Mouse (Mus musculus) right cerebral cortex, postnatal 4 days (tissue): ENCODE data around the gene Ifnb1.
"Not testable (repeated sequence)": the region's sequence is repeated elsewhere in the genome, so short reads cannot be mapped to it uniquely, and the experiment has no call there.

Experiments used
- DNase-seq: peaks from one replicate; pipeline ENCODE4 v3.0.0-alpha.2; 2022

Gene Ifnb1

DNA sequence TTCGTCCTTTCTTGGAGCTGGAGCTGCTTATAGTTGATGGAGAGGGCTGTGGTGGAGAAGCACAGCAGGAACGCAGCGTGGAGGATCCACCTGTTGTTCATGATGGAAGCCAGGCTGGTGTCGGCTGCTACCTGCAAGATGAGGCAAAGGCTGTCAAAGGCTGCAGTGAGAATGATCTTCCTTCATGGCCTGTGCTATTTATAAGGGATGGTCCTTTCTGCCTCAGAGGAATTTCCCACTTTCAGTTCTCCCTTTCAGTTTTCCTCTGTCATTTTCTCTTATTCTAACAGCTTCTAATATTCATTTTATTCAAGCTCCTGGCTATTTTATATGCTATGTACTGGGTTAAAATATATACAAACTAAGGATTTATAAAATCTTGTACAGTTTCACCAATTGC lies at the start of gene Ifnb1:
Ifnb1 (minus strand) TSS at position 101 of the 400 bp plus-strand sequence.
- no peak for DNase-seq

DNA sequence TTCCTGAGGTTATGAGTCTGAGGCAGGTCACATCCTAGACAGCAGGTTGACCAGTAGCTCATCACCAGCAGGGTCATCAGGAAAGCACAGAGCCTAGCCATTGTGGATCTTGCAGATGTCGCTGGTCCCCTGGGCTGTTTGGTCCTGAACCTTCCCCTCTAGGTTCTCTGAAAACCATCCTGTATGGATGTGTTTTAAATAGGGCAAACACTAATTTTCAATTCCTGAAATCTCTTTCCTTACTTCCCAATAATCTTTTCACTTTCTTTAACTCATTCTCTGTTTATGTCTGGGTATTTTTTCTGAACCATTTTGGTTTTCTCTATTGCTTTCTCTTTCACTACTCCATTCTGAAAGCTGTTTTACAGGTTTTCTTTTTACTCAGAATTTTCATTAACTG lies 49.1 kb upstream of the Ifnb1 start, which contains the start of gene Ifna14:
Ifna14 (minus strand) TSS at position 101 of the 400 bp plus-strand sequence.
- DNase-seq: no peak

DNA sequence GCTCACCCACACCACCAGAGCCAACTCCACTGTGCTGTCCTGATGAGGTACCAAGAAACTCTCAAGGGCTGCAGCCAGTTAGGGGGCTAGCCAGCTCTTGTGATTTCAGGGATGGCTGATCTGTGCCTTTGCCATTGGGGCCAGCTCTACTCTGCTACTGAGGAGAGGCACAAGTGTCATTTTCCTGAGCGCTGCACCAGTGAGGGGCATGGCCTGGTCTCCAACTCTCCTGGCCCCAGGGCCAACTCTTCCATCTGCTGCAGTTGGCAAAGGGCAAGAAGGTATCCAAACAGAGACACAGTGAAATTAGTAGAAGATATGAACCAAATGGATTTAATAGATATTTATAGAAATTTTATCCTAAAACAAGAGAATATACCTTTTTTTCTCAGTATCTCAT lies 39.2 kb upstream of the Ifnb1 start:
- DNase-seq: no peak

DNA sequence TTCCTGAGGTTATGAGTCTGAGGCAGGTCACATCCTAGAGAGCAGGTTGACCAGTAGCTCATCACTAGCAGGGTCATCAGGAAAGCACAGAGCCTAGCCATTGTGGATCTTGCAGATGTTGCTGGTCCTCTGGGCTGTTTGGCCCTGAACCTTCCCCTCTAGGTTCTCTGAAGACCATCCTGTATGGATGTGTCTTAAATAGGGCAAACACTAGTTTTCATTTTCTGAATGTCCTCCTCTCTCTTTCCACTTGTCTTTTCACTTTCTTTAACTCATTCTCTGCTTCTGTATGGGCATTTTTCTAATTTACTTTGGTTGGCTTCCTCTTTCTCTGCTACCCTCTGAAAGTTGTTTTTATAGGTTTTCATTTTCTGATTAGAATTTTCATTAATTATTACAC lies 35.6 kb upstream of the Ifnb1 start, which contains the start of gene Ifna15:
Ifna15 (minus strand) TSS at position 101 of the 400 bp plus-strand sequence.
- not testable (repeated sequence) for DNase-seq

DNA sequence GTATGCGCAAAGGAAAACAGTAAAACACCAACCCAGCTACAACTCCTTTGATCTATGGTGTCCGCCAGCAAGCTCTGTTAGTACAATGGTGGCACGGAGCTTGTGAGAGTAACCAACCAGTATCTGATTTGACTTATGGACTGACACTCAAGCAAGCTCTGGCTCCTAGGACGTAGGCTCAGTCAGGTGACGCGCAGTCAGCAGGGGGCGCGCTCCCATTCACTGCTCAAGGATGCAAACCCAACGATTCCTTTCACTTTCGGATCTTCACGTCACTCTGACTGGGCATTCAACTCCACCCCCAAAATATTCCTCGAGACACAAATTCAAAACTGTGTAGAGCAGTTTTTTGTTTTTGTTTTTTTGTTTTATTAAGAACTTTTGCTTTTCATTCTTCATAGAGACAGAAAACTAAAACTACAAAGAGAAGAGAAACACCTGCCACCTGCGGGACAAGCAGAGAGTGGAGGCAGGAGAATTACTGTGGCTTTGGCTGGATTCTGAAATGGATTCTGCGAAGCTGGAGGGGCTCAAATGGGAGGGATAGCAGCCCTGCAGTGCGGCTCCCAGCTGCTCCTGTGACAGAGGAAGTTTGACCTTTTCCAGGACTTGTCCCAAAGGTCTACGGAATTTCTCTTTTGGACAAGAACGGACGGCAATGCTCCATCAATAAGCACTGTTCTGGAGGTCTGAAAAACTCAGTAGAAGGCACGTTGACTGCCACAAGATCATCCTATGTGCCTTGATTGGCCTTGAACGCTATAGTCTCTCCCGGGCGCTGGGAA lies 27.8 kb upstream of the Ifnb1 start:
- peak; percentile 59 for DNase-seq

DNA sequence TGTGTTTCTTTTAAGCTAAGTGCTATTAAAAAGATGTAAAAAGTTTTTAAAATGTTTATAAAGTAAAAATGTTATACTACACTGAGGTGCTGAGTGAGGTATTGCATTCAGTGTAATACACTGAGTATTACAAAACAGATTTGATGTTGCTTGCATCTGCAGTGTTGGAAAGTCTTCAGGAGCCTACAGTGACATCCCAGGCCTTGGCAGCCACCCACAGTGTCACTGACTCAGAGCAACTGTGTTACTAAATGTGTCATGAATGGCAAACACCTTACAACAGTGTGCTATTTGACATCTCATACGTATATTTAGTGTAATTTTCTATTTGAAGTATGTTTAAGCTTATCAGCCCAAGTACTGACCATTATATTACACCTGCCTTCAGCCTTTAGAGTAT lies 25.4 kb upstream of the Ifnb1 start:
- no peak for DNase-seq

DNA sequence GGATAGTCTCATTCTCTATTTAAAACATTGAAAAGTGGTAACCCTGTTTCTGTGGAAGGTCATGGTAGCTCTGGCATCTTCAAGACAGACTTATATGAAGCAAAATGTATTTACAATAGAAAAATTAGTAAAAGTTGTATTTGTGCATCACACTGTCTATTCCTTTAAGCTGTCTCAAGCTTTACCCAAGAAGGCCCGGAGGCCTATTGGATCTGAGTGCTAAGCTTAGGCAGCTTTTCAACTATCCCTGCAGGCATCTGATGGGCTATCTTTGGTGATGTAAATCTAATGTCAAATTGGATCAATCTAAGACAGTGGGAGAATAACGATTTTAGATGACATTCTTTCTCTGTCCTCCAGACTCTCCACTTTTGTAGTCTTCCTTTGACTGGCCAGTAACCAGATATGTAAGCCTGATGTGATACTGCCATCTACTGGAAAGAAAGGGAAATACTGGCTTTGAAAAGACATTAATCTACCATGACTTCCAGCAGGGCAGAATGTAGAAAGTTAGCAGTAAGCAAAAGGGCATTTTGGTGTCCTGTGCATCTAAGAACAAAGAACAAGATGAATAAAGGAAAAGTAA lies 21.2 kb upstream of the Ifnb1 start:
- no peak for DNase-seq

DNA sequence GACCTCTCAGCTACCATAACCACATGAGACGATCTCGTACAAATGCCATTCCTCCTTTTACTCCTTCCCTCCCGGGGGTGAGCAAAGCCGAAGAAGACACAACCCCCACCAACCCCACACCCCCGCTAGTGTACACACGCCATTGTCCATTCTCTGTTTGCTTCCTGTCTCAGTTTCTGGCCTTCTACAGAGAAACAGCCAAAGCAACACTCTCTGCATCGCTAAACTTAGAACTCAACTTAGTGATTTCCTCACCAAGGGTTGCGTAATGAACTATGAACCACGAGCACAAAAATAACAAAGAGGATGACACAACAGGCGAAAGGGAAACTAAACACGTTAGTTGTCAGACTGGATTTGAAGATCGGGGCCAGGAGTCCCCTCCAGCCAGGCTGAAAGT lies 14.8 kb upstream of the Ifnb1 start:
- DNase-seq: no peak

DNA sequence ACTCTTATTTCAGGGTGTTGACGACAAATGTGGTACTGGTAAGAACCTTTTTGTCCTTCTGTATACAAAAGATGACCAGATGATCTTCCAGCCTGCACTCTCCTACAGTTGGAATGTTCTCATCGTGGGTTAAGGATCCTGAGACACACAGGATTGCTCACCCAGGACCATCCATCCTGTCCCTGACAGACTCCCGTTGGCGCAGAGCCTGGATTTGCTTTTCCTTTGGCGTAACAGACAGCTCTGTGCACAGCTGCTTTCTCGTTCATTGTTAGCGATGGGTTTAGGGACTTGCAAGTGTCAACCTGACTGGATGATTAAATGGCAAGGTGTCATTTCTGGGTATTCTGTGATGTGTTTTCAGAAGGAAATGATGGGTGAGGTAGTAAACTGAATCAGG lies 14.1 kb upstream of the Ifnb1 start:
- no peak for DNase-seq

DNA sequence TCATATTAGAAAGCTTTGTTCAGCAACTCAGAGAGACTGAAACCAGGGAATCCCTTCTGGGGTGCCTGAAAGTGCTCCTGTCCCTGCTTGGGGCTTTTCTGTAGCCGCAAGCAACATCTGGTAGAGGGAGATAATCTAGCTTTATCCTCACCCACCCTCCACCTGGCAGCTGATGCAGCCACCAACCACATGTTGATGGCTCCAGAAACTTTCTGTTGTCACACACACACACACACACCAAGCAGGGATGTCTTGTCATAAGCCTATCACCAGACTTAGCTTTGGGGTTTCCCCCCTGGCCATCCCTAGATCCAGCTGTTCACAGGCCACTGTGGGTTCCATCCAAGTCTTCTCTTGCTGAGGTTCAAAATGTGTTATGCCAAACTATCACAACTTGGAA lies 13.2 kb upstream of the Ifnb1 start:
- DNase-seq: no peak

DNA sequence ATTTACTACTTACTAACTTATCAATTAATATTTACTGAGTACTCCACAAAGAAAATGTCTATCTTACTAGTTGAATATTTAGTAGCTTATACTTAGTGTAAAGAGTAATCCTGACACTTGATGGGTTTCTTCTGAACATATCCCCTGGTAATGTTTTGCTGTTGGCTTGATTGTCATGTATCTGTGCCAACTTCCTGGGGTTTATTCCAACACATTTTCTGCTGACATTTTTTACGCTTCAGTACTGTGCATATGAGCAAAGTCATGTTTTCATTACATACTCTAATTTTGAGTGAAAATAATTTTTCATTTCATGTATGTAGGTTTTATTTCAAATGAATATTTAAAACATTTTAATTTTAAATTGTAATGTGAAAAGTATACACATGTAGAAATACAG lies 12.3 kb upstream of the Ifnb1 start:
- DNase-seq: no peak

DNA sequence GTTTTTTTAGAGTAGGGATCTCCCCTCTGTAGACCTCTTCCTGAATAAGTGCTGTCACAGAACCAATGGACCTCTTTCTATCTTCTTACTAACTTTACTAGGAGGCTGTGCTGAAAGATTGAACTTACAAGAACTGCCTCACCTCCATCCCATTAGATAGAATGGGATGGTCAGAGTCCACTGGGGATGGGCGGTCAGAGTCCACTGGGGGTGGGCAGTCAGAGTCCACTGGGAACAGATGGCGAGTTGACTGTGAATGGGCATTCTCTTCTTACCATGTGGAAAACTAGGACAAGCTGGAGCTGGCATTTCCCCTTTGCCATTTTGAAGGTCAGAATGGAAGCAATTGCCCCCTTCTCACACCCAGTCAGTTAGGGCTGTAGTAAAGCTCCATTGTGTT lies 10.9 kb upstream of the Ifnb1 start:
- DNase-seq: no peak

DNA sequence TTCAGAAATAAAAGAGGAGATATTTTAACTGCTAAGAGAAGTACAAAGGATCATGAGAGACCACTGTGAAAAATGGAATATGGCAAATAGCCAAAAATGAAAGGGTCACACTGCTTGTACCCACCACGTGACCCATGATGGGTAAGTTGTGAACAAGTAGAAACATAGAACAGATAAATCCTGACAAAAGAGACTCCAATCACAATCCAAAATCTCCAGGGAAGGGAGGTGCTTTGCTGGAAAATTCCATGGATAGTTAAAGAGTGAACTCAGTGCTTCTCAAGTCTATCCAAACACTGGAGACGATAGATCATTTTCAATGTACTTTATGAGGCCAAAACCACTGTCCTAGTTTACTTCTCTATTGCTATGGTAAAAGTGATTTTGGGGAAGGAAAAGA lies 8.3 kb upstream of the Ifnb1 start:
- no peak for DNase-seq

DNA sequence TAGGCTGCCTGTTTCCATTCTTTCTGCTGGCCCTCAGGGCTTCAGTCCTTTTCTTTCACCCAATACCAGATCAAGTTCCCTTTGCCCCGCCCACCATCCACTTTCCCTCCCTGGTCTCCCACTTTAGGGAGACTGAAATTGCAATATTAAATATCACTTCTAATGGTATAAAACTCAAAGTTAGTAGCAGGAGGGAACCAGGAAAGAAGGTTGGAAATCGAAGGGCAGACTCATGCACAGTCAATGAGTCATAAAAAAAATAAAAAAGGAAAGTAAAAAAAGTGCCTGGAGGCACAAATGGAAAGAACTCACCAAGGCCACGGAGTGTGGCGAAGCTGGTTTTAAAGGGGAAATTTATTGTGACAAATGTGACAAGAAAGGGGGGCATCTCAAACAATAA lies 7.7 kb upstream of the Ifnb1 start:
- no peak for DNase-seq

DNA sequence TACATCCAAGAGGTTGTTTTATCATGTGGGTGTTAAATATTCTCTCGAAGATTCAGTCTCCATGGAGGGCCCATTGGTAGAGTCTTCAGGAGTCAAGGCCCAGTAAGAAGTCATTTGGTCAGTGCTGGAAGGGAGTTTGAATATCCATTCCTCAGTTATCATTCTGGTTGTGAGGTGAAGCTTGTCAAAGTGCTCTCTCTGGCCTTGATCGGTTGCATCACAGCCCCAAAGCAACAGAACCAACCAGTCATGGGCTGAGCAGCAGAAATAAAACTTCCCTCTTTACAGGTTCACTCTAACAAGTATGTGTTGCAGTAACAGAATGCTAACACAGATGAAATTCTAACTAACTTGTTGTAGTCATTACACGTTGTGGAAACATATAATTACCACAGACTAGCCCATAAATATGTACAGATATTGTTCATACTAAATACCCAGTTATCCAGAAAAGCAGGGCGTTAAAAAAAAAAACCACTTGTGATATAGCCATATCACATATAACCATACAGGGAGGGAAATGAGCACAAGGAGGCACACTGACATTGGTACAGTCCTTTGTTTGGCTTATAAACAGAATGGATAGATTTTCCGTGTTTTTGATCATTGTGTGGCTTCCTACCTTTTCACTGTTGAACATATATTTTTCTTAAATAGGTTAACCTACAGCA lies 3.9 kb upstream of the Ifnb1 start:
- DNase-seq: no peak

DNA sequence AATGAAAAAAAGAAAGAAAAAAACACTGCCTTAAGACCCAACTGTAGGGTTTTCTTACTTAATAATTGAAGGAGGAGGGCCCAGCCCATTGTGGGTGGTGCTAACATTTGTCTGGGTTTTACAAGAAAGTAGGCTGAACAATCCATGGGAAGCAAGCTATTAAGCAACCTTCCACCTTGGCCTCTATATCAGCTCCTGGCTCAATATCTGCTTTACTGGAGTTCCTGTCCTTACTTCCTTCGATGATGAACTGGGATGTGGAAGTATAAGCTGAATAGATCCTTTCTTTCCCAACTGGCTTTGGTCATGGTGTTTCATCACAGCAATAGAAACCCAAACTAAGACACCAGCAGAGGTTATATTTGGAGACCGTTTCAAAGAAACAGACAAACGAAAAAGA lies 2.8 kb upstream of the Ifnb1 start:
- no peak for DNase-seq

DNA sequence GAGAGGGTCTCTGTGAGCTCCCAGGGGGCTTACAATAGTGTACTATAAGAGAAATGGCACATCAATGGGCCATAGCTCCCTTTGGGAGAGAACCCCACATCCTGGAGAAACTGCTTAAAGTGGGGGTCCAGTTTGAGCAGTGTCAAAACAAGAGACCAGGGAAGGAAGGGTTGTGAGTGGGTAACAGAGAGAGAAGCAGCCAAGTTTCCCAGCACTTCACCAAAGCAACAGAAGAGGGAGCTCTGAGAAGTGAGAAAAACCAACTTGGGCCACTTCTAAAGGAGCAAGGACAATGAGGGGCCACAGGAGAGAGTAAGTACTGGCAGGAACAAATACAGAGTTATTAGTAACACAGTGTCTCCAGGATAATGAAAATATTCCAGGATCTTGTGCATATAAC lies 667 bp upstream of the Ifnb1 start:
- DNase-seq: no peak

DNA sequence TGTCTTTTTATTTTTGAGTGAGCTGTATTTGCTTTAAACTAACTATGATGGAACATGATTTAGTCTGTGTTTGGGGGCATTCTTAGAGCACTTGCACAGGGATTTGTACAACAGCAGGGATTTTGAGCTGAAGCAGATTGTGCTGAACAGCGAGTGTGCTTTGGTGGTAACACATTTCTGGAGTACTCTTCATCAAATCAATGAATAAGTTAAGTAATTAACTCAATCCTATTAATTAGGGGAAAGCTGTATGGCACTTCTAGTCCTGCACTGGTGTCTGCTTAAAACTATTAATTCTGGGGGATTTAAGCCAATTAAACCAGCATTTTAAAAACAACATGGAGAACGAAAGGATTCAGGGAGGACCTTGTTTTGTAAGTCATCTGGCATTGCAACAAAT lies 4.6 kb downstream of the Ifnb1 start:
- DNase-seq: no peak

DNA sequence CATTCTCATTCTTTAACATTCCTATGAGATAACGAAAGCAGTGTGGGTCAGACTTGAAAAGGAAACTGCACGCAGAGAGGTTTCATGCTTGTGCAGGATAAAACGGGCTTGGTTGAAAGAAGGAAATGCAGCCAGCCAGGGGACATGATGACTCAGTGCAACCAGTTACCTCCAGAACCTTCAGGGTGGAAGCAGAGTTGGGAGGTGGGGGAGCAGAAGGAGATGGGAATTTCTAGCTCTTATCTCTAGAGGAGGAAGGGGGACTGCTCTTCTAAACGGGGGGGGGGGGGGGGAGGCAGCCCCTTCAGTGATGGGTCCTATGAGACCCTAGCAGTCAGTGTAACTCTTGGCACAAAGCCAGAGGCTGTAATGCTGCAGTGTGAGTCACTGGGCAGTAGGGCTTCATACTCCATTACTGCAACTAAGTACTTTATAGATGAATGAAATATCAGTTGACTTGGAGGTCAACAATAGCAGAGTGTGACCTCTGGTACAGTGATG lies 6.8 kb downstream of the Ifnb1 start:
- DNase-seq: no peak

DNA sequence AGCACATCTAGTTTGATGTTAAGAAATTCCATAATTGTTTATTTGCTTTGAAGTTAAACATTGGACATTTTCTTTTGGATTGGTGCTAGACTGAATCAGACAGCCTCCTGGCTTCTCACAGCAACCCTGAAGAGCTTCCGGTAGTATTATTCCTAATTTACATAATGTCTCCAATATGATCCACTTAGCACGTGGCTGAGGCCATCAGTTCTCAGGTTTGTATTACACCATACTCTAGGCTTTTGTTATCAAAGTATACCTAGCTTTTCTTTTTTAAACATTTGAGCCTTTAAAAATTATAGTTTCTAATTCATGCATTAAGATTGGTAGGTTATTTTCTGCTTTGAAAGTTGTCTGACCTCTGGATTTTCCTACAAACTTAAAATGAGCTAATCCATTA lies 7.3 kb downstream of the Ifnb1 start:
- DNase-seq: no peak

DNA sequence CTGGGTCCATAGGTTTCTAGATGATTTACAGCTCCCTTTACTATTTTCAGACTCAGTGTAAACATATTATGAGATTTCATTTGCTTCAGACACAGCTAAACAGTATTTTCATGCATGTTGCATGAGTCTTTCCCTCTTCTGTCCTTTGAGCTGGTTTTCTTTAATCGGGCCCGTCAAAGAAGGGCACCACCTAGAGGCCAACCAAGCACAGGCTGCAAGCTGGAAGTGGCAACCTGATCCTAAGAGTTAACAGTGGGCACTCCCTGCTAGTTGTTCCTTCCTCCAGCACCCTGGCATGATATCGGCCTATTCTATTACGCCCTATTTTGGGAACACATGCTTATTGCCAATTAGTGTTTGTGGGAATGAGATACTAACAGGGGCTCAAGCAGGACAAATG lies 8.2 kb downstream of the Ifnb1 start:
- peak; percentile 37 for DNase-seq

DNA sequence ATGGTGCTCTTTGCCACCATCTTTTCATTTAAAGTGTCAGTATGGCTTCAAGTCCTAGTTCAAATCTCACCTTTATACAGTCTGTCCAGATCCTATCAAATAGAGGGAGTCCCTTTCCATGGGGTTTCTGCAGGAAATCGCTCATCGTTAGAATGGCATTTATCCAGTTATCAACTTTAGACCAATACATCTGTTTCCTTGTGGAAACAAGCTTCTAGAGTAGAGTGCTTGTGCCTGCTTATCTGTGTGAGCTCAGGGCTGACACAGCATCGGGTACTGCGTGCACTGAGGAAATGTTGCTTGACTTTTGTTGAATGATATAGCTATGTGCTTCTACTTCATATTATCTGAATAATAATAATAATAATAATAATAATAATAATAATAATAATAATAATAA lies 8.8 kb downstream of the Ifnb1 start:
- no peak for DNase-seq

DNA sequence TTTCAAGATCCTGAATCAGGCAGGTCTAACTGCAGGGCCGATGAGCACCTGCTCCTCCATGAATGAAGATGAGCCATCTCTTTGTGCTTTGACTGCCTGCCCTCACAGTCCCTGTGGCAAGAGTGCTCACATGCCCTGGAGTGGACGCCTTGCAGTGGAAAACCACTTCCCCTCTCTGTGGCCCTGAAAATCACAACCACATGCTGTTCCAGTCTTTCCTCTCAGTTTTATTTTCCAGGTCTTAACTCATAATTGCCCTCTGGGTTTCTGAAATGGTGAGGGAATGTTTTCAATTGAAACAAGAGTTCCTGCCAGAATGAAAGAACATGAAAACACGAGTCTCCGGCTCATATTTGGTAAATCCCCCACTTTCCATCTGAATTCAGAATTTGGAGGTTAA lies 18.8 kb downstream of the Ifnb1 start:
- DNase-seq: no peak

DNA sequence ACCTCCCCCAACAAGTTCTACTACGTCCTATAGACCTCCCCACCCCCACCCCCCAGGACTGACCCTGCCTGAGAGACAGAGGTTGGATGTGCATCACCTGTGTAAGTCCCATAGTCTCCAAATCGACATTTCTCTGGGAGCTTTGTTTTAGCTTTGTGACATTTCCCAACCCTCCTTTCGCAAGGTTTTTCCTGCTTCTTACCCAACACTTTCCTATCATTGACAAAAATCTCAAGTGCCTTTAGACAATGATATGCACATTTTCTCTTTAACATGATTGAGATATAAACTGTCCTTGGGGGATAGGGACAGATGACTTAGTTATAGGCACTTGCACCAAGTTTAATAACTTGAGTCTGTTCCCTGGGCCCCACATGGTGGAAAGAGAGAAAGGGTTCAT lies 21.3 kb downstream of the Ifnb1 start:
- DNase-seq: no peak
